Mouse (Mus musculus) thymus, adult 2 months (tissue): ENCODE data around the gene Imp3. TPM values are rescaled to one million over a fixed set of nuclear protein-coding genes. Genes with fewer than 3 reads are reported as not detected.
A peak's percentile ranks its signal among the peaks of the same experiment; 100 is the strongest.

ENCODE experiments used
- DNase-seq: peaks from one replicate; pipeline ENCODE4 v3.0.0; 2021
- H3K27ac ChIP-seq: fragments of 200-500 bp; 2 replicates; pipeline ENCODE4 v1.5.1; 2012; ENCODE audit warnings: low read length, control low read depth; ENCODE audit not compliant: control insufficient read depth, insufficient read depth
- H3K27me3 ChIP-seq: fragments of 200-500 bp; 2 replicates; pipeline ENCODE4 v1.6.1; 2012; ENCODE audit warnings: mild to moderate bottlenecking, low read length, moderate library complexity, mixed read lengths; ENCODE audit not compliant: control insufficient read depth, insufficient read depth
- H3K36me3 ChIP-seq: fragments of 200-500 bp; 2 replicates; pipeline ENCODE4 v1.6.1; 2012; ENCODE audit warnings: mild to moderate bottlenecking, low read length, moderate library complexity; ENCODE audit not compliant: control insufficient read depth, insufficient read depth
- H3K4me1 ChIP-seq: fragments of 200-500 bp; replicated peaks from 2 replicates; pipeline ENCODE4 v1.6.1; 2012; ENCODE audit warnings: low read length; ENCODE audit not compliant: control insufficient read depth, insufficient read depth
- H3K4me3 ChIP-seq: fragments of 200-500 bp; 2 replicates; pipeline ENCODE4 v1.5.1; 2012; ENCODE audit warnings: mild to moderate bottlenecking, low read length, control low read depth, moderate library complexity; ENCODE audit not compliant: control insufficient read depth, insufficient read depth
- CTCF ChIP-seq: fragments of 200-500 bp; IDR thresholded peaks from 2 replicates; pipeline ENCODE4 v1.5.1; 2012; ENCODE audit warnings: mild to moderate bottlenecking, control low read depth, low read length, moderate library complexity, borderline replicate concordance; ENCODE audit not compliant: control insufficient read depth, poor library complexity, insufficient read depth; ENCODE audit errors: extremely low read depth
- POLR2A ChIP-seq: fragments of 200-500 bp; IDR thresholded peaks from 2 replicates; pipeline ENCODE4 v1.6.1; 2012; ENCODE audit warnings: mild to moderate bottlenecking, low read length, control low read depth, moderate library complexity; ENCODE audit not compliant: control insufficient read depth, poor library complexity, insufficient read depth; ENCODE audit errors: extremely low read depth
- WGBS: fragments of 180-500 bp; shearing (Covaris S2); methylation state at CpG from one replicate; pipeline ENCODE4 v1.1.7; 2018; 5-methylcytosine and 5-hydroxymethylcytosine counted together
- polyA plus RNA-seq: library from polyadenylated mRNA; depleted of rRNA; stranded (reverse); fragments of >200 nt; gene quantifications from 2 replicates; pipeline ENCODE4 v1.2.3, GENCODE M21; 2012

Imp3 gene
- polyA plus RNA-seq, 1 experiment, result 327 TPM

GRCm38 (mm10) chr9:56926387-56926786 is 10.9 kb upstream of the Imp3 start:
- Histone ChIP-seq H3K27ac (no peak overlapping the region), H3K27me3 (no peaks in the 10 kb centered on the region), H3K4me1 (peaks cover 47% of the 10 kb centered on the region), H3K4me3 (no peak overlapping the region), H3K36me3 (no peaks in the 10 kb centered on the region)
- DNase-seq, result no peak
- TF ChIP-seq POLR2A (no peak), CTCF (no peak)
- 93% methylated on average over 10 of the region's 10 CpGs for WGBS

GRCm38 (mm10) chr9:56927191-56928012 is 9.9 kb upstream of the Imp3 start:
- H3K4me3 ChIP-seq, result peak overlapping the region; percentile 75
- peaks cover 47% of the 10 kb centered on the region for H3K4me1 ChIP-seq
- TF ChIP-seq POLR2A (no peak), CTCF (no peak)
- no peaks in the 10 kb centered on the region for H3K27me3 ChIP-seq
- H3K27ac ChIP-seq, result peak overlapping the region; percentile 18; the same call in 1 of the 2 replicates
- 8% methylated on average over 35 of the region's 35 CpGs for WGBS
- no peaks in the 10 kb centered on the region for H3K36me3 ChIP-seq
- peak; percentile 36 for DNase-seq

- WGBS, result under 1% methylated on average over 50 of the region's 50 CpGs
- H3K36me3 ChIP-seq, result no peaks in the 10 kb centered on the region
- H3K27ac ChIP-seq, result peak within 1 kb of the TSS; percentile 18; the same call in 1 of the 2 replicates
- H3K4me3 ChIP-seq, result peak within 1 kb of the TSS; percentile 75
- H3K4me1 ChIP-seq, result peaks cover 47% of the 10 kb centered on the region
- TF ChIP-seq CTCF (peak; percentile 76), POLR2A (0 out of 2 replicates have a peak, but pooled peaks have one; percentile 31)
- peak; percentile 87 for DNase-seq
- no peaks in the 10 kb centered on the region for H3K27me3 ChIP-seq
Observed at GRCm38 (mm10) chr9:56928041-56928811, 9.0 kb upstream of the Imp3 start, which contains the start of gene Snx33. Gene Snx33 (minus strand): TSS chr9:56928371.

GRCm38 (mm10) chr9:56929496-56929895 is 7.8 kb upstream of the Imp3 start:
- no peaks in the 10 kb centered on the region for H3K36me3 ChIP-seq
- 88% methylated on average over 4 of the region's 4 CpGs for WGBS
- no peak for DNase-seq
- H3K4me1 ChIP-seq, result peaks cover 34% of the 10 kb centered on the region
- H3K4me3 ChIP-seq, result no peak overlapping the region
- no peak overlapping the region for H3K27ac ChIP-seq
- no peaks in the 10 kb centered on the region for H3K27me3 ChIP-seq
- no peak for TF ChIP-seq CTCF
- TF ChIP-seq POLR2A, result no peak

GRCm38 (mm10) chr9:56930556-56930955 is 6.7 kb upstream of the Imp3 start:
- no peak for DNase-seq
- Histone ChIP-seq H3K4me3 (no peak overlapping the region), H3K36me3 (no peaks in the 10 kb centered on the region), H3K4me1 (peaks cover 26% of the 10 kb centered on the region), H3K27ac (no peak overlapping the region), H3K27me3 (no peaks in the 10 kb centered on the region)
- WGBS, result 83% methylated on average over 1 of the region's 1 CpGs
- TF ChIP-seq POLR2A (no peak), CTCF (no peak)

DNA sequence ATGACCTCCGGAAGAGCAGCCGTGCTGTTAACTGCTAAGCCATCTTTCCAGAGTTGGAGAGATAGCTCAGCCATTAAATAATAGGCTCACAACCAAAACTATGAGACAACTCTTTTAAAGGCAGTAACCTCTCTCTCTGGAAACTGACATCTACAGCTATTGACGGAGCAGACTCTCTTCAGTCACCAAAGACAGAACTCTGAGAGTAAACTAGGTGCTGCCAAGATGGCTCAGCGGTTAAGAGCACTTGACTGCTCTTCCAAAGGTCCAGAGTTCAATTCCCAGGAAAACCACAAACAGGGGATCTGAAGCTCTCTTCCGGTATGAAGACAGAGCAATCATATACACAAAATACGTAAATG is 433 bp upstream of the Imp3 start:
- Histone ChIP-seq H3K27ac (no peak overlapping the region), H3K27me3 (no peaks in the 10 kb centered on the region), H3K36me3 (no peaks in the 10 kb centered on the region), H3K4me1 (peaks cover 5% of the 10 kb centered on the region), H3K4me3 (peak overlapping the region; percentile 84; the same call in 1 of the 2 replicates)
- WGBS, result 22% methylated on average over 6 of the region's 6 CpGs
- TF ChIP-seq CTCF, result no peak
- no peak for DNase-seq
